Mouse (Mus musculus): Measurements from ENCODE around the gene Reck. TPM values are rescaled to one million over a fixed set of nuclear protein-coding genes. Genes with fewer than 3 reads are reported as not detected.

Reck gene
- polyA plus RNA-seq (2012; rRNA removed), result 7.2 and 7.4 TPM in 2 replicates

- H3K27ac ChIP-seq (ENCODE audit: control insufficient read depth, insufficient read depth, low read depth, low read length), result peak within 1 kb of the TSS; percentile 92
- peak within 1 kb of the TSS; percentile 99 for H3K4me3 ChIP-seq (ENCODE audit: control insufficient read depth, low read depth, low read length)
- no peaks in the 10 kb centered on the region for H3K36me3 ChIP-seq (ENCODE audit: control insufficient read depth, insufficient read depth, low read length)
- peak; percentile 74 for TF ChIP-seq POLR2A (IDR thresholded peaks at IDR 0.05; ENCODE audit: control insufficient read depth, low read depth, low read length)
- TF ChIP-seq CTCF (IDR thresholded peaks at IDR 0.05; ENCODE audit: control insufficient read depth, insufficient read depth, insufficient replicate concordance, low read depth, low read length), result no peak
- no peaks in the 10 kb centered on the region for H3K27me3 ChIP-seq (ENCODE audit: control insufficient read depth, insufficient read depth, low read length)
- peaks cover 13% of the 10 kb centered on the region for H3K4me1 ChIP-seq (ENCODE audit: control insufficient read depth, insufficient read depth, low read length)
Measured at GRCm38 (mm10) chr4:43875160-43875918, at the start of gene Reck. Gene Reck (plus strand): TSS chr4:43875530.

GRCm38 (mm10) chr4:43828806-43829205 lies 46.5 kb upstream of the Reck start:
- no peak overlapping the region for H3K4me3 ChIP-seq (ENCODE audit: control insufficient read depth, low read depth, low read length)
- no peak for TF ChIP-seq CTCF (IDR thresholded peaks at IDR 0.05; ENCODE audit: control insufficient read depth, insufficient read depth, insufficient replicate concordance, low read depth, low read length)
- no peak for TF ChIP-seq POLR2A (IDR thresholded peaks at IDR 0.05; ENCODE audit: control insufficient read depth, low read depth, low read length)

GRCm38 (mm10) chr4:43832031-43832430 lies 43.3 kb upstream of the Reck start:
- no peaks in the 10 kb centered on the region for H3K27me3 ChIP-seq (ENCODE audit: control insufficient read depth, insufficient read depth, low read length)
- TF ChIP-seq POLR2A (IDR thresholded peaks at IDR 0.05; ENCODE audit: control insufficient read depth, low read depth, low read length) (no peak), CTCF (IDR thresholded peaks at IDR 0.05; ENCODE audit: control insufficient read depth, insufficient read depth, insufficient replicate concordance, low read depth, low read length) (no peak)
- H3K36me3 ChIP-seq (ENCODE audit: control insufficient read depth, insufficient read depth, low read length), result no peaks in the 10 kb centered on the region
- no peak overlapping the region for H3K4me3 ChIP-seq (ENCODE audit: control insufficient read depth, low read depth, low read length)
- H3K4me1 ChIP-seq (ENCODE audit: control insufficient read depth, insufficient read depth, low read length), result no peaks in the 10 kb centered on the region
- H3K27ac ChIP-seq (ENCODE audit: control insufficient read depth, insufficient read depth, low read depth, low read length), result no peak overlapping the region

More at GRCm38 (mm10) chr4:43828806-43829205, 46.5 kb upstream of the Reck start:
- Histone ChIP-seq H3K27ac (ENCODE audit: control insufficient read depth, insufficient read depth, low read depth, low read length) (no peak overlapping the region), H3K4me1 (ENCODE audit: control insufficient read depth, insufficient read depth, low read length) (no peaks in the 10 kb centered on the region), H3K36me3 (ENCODE audit: control insufficient read depth, insufficient read depth, low read length) (no peaks in the 10 kb centered on the region), H3K27me3 (ENCODE audit: control insufficient read depth, insufficient read depth, low read length) (no peaks in the 10 kb centered on the region)

DNA sequence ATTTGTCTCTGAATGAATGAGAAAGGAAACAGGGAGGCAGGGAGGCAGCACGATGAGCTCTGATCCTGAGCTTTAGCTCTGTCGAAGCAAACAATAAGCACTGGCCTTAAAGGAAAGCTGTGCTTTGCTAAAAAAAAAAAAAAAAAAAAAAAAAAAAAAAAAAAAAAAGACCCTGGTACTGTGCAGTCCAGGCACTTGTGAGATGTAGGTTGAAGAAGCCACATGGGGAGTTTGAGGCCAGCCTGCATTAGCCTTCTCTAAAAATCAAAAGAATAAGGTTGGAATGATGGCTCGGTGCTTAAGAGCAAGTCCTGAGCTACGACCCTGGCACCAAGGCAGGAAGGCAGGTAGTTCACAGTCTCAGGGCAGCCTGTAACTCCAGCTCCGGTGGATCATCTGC lies 41.6 kb upstream of the Reck start:
- Histone ChIP-seq H3K36me3 (ENCODE audit: control insufficient read depth, insufficient read depth, low read length) (no peaks in the 10 kb centered on the region), H3K4me1 (ENCODE audit: control insufficient read depth, insufficient read depth, low read length) (no peaks in the 10 kb centered on the region), H3K27ac (ENCODE audit: control insufficient read depth, insufficient read depth, low read depth, low read length) (no peak overlapping the region), H3K4me3 (ENCODE audit: control insufficient read depth, low read depth, low read length) (no peak overlapping the region), H3K27me3 (ENCODE audit: control insufficient read depth, insufficient read depth, low read length) (no peaks in the 10 kb centered on the region)
- TF ChIP-seq CTCF (IDR thresholded peaks at IDR 0.05; ENCODE audit: control insufficient read depth, insufficient read depth, insufficient replicate concordance, low read depth, low read length), result no peak
- no peak for TF ChIP-seq POLR2A (IDR thresholded peaks at IDR 0.05; ENCODE audit: control insufficient read depth, low read depth, low read length)

- TF ChIP-seq CTCF (IDR thresholded peaks at IDR 0.05; ENCODE audit: control insufficient read depth, insufficient read depth, insufficient replicate concordance, low read depth, low read length) (no peak), POLR2A (IDR thresholded peaks at IDR 0.05; ENCODE audit: control insufficient read depth, low read depth, low read length) (no peak)
- H3K27me3 ChIP-seq (ENCODE audit: control insufficient read depth, insufficient read depth, low read length), result no peaks in the 10 kb centered on the region
Measured at GRCm38 (mm10) chr4:43834749-43835148, 40.6 kb upstream of the Reck start.

DNA sequence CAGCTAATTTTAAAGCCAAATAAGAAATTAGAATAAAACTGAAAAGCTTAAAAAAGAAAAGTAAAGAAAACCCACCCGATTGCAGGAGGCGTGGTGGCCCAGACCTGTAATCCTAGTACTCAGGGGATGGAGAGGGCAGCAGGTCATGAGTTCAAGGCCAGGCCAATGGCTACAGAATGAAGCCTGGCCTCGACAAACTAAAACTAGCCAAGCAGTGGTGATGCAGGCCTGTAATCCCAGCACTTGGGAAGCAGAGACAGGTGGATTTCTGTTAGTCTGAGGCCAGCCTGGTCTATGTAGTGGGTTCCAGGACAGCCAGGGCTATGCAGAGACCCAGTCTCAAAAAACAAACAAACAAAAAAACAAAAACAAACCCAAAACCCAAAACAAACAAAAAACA lies 37.0 kb upstream of the Reck start:
- Histone ChIP-seq H3K4me1 (ENCODE audit: control insufficient read depth, insufficient read depth, low read length) (no peaks in the 10 kb centered on the region), H3K27me3 (ENCODE audit: control insufficient read depth, insufficient read depth, low read length) (no peaks in the 10 kb centered on the region), H3K27ac (ENCODE audit: control insufficient read depth, insufficient read depth, low read depth, low read length) (no peak overlapping the region), H3K36me3 (ENCODE audit: control insufficient read depth, insufficient read depth, low read length) (no peaks in the 10 kb centered on the region), H3K4me3 (ENCODE audit: control insufficient read depth, low read depth, low read length) (no peak overlapping the region)
- no peak for TF ChIP-seq CTCF (IDR thresholded peaks at IDR 0.05; ENCODE audit: control insufficient read depth, insufficient read depth, insufficient replicate concordance, low read depth, low read length)
- TF ChIP-seq POLR2A (IDR thresholded peaks at IDR 0.05; ENCODE audit: control insufficient read depth, low read depth, low read length), result no peak

More at GRCm38 (mm10) chr4:43834749-43835148, 40.6 kb upstream of the Reck start:
- Histone ChIP-seq H3K4me3 (ENCODE audit: control insufficient read depth, low read depth, low read length) (no peak overlapping the region), H3K27ac (ENCODE audit: control insufficient read depth, insufficient read depth, low read depth, low read length) (no peak overlapping the region), H3K4me1 (ENCODE audit: control insufficient read depth, insufficient read depth, low read length) (no peaks in the 10 kb centered on the region), H3K36me3 (ENCODE audit: control insufficient read depth, insufficient read depth, low read length) (no peaks in the 10 kb centered on the region)

DNA sequence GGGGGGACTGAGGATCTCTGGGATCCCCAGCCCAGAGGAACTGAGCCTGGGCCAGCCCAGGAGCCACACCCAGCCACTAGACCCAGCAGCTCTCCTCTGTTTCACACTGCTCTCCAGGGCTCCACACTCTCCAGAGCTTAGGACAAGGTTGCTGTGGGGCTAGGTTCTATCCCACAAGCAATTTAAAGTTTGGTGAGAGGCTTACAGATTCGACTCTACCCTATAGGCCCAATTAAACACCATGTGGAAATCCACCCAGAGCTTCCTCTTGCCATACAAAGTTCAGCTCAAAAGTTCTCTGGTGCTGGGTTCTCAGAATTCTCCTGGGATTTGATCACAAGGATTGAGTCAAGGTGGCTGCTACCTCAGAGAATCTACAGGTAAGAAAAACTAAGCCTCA lies 35.2 kb upstream of the Reck start, which contains the start of gene Olfr157:
Gene Olfr157 (minus strand): TSS at position 101 of the 400 bp plus-strand sequence.
- H3K27me3 ChIP-seq (ENCODE audit: control insufficient read depth, insufficient read depth, low read length), result no peaks in the 10 kb centered on the region
- no peak within 1 kb of the TSS for H3K27ac ChIP-seq (ENCODE audit: control insufficient read depth, insufficient read depth, low read depth, low read length)
- H3K4me3 ChIP-seq (ENCODE audit: control insufficient read depth, low read depth, low read length), result no peak within 1 kb of the TSS
- no peak for TF ChIP-seq POLR2A (IDR thresholded peaks at IDR 0.05; ENCODE audit: control insufficient read depth, low read depth, low read length)
- TF ChIP-seq CTCF (IDR thresholded peaks at IDR 0.05; ENCODE audit: control insufficient read depth, insufficient read depth, insufficient replicate concordance, low read depth, low read length), result no peak
- H3K36me3 ChIP-seq (ENCODE audit: control insufficient read depth, insufficient read depth, low read length), result no peaks in the 10 kb centered on the region
- no peaks in the 10 kb centered on the region for H3K4me1 ChIP-seq (ENCODE audit: control insufficient read depth, insufficient read depth, low read length)

Data from testis, adult 2 months (tissue).